Mouse (Mus musculus) liver (tissue): ENCODE data around the gene Slc25a3.

Experiments used
- DNase-seq: peaks from one replicate; pipeline ENCODE4 v3.0.0-alpha.2; 2020; ENCODE audit warnings: mixed read lengths

Slc25a3 gene

GRCm38 (mm10) chr10:91123828-91124822 is at the start of gene Slc25a3:
TSS of gene Slc25a3 (minus strand) at chr10:91124059.
- DNase-seq: peak; percentile 98

GRCm38 (mm10) chr10:91172329-91173100 is 48.7 kb upstream of the Slc25a3 start:
- DNase-seq: no peak

GRCm38 (mm10) chr10:91171455-91172328 is 47.8 kb upstream of the Slc25a3 start:
- peak; percentile 96 for DNase-seq

GRCm38 (mm10) chr10:91171041-91171440 is 47.2 kb upstream of the Slc25a3 start:
- peak; percentile 50 for DNase-seq

GRCm38 (mm10) chr10:91170143-91170941 is 46.5 kb upstream of the Slc25a3 start:
- peak; percentile 90 for DNase-seq

DNA sequence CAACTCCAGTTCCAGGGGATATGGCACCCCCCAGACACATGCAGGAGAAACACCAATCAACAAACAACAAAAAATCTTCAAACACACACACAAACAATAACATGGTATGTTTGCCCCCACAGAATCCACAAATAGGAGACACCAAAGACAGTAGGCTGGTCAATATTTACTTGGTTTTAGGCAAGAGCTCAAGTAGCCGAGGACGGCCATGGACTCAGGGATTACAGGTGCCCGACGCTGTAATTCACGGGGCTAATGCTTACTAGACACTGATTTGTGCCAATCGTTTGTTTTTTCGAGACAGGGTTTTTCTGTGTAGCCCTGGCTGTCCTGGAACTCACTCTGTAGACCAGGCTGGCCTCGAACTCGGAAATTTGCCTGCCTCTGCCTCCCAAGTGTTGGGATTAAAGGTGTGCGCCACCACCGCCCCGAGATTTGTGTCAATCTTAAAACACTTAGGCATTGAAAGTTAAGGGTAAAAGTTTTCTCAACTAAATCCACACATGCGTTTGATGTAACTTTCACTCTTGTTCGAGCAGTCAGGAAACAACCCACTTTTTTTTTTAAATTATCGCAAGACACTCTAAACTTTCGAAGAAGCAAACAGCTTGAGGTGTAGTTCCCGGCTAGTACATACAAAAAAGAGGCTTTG is 45.7 kb upstream of the Slc25a3 start:
- DNase-seq: no peak

DNA sequence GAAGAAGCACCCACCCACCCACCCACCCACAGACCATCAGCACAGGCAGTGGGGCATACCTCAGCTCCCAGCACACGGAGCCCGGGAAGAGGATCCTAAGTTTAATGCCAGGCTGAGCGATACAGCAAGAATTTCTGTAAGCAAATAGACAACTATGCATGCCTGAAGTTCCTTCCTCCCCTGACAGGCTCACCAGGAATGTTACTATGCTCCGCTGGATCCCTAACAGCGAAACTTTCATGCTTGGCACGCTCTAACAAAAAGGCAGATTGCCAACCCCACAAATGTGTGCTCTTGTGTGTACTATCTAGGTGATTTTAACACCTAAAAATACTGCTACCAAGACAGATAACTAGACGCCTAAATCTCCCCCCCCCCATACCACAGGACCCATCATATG is 43.5 kb upstream of the Slc25a3 start:
- no peak for DNase-seq

- DNase-seq: peak; percentile 64
These were observed 43.0 kb upstream of the Slc25a3 start for GRCm38 (mm10) chr10:91166890-91167289.

DNA sequence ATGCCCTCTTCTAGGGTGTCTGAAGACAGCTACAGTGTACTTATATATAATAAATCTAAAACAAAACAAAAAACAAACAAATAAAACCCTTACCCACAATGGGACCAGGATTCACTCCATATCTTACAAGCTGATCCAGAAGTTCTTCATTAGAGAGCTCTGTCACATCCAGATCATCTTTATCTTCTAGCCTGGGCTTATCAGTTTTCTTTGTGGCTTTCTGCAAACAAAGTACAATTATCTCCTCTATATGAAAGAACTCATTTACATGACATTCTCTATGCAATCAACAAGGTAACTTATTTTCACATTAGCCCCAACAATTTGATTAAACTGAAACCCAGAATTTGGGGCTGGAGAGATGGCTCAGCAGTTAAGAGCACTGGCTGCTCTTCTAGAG is 42.0 kb upstream of the Slc25a3 start:
- DNase-seq: no peak

DNA sequence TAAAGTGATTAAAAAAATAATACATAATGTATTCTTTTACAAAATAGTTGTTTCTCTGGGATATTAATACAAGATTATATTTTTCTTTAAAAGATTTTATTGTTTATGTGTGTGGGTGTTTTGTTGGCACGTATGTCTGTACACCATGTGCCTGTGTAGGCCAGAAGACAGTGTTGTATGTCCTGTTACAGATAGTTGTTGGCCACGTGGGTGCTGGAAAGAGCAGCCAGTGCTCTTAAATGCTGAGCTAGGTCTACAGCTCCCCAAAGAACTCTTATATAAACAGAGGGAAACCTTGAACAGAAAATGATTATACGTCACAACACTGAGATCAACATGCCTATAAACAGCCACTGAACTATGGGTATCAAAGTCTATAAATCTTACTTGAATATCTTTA is 40.6 kb upstream of the Slc25a3 start:
- DNase-seq: no peak

- no peak for DNase-seq
These were observed 38.8 kb upstream of the Slc25a3 start for GRCm38 (mm10) chr10:91162511-91163163.

GRCm38 (mm10) chr10:91162077-91162476 is 38.2 kb upstream of the Slc25a3 start:
- DNase-seq: no peak

DNA sequence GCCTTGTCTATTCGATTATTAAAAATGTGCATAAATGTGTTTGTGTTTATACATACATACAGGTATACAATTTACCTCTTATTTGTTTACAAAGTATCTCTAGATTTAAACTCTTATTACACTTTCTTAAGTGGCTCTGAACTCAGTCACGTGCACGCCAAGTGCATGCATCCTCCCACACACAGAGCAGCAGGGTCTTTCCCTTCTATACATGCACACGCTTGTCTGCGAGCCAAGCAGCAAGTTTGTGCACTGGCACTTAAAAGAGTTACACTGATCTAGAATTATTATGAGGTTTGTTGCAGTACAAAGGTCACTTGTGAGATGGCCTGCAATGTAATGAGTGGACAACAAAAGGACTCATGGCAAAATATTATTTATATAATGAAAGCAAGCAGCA is 37.1 kb upstream of the Slc25a3 start:
- no peak for DNase-seq

- DNase-seq: no peak
These were observed 34.6 kb upstream of the Slc25a3 start for GRCm38 (mm10) chr10:91158442-91158841.

DNA sequence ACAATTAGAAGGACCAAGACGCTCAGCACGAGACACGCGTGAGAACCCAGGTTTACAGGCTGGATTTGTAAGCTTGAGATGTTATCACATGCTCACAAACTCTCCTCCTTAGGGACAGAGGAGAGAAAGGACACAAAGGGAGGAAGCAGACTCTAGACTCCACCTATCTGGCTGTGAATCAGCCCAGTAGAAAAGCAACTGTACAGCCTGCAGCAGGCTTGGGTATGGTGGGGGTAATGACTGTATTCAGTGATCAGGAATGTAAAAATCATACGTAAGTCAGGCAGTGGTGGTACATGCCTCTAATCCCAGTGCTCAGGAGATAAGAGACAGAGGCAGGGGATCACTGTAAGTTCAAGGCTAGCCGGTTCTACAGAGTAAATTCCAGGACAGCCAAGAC is 32.5 kb upstream of the Slc25a3 start:
- DNase-seq: no peak

- DNase-seq: no peak
These were observed 30.1 kb upstream of the Slc25a3 start for GRCm38 (mm10) chr10:91153894-91154503.

DNA sequence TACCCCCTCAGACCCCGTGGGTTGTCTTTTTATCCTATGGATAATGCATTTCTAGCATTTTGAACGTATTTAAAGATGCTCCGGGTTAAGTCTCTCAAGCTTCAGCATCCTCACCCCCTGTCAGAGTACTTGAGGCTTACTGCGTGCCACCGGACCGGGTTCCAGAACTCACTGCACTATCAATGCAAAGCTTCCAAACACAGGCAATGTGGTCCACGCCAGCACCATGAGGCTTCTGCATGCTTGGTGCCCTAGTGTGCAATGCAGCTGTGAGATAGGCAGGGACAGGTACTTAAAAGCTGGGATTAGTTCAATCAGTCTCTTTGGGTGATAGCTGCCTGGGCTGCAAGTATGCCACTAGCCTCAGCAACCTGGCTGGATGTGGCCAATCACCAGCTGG is 21.6 kb upstream of the Slc25a3 start:
- no peak for DNase-seq

- DNase-seq: no peak
These were observed 19.7 kb upstream of the Slc25a3 start for GRCm38 (mm10) chr10:91143313-91144230.

DNA sequence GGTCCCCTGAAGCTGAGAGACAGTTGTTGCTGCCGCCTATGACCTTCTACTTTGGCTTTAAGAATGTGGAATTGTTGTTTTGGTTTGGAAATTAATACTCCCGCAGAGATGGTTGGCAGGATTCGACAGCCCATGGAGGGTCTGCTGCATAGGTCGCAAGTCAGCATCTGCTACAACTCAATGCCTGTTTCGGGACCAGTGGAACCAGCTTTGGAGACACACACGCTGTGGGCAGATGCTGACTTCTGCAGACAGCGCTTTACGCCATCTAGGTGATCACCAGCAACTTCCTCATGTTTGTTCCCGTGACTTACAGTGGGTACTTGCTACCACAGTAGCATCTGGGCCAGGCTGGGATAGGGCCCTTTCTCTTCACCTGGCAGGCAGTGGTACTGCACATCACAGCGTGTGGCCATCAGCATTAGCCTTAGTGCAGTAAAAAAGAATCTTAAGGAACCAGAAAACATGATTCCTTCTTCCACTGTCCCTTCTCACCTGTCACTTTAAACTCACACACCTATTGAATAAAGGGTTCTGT is 18.9 kb upstream of the Slc25a3 start:
- no peak for DNase-seq
